Mouse (Mus musculus): ENCODE results near the gene Gm20661. TPM values are rescaled to one million over a fixed set of nuclear protein-coding genes. Genes with fewer than 3 reads are reported as not detected.

Gene Gm20661
- polyA plus RNA-seq, 1 experiment from 2014 or later = 0.16 TPM

- Histone ChIP-seq H3K36me3 (ENCODE audit: inconsistent target) (no peaks in the 10 kb centered on the region), H3K79me2 (ENCODE audit: inconsistent target) (no peaks in the 10 kb centered on the region), H3K4me3 (ENCODE audit: inconsistent target) (no peak overlapping the region), H3K27ac (no peak overlapping the region)
- 94% methylated on average over 6 of the region's 6 CpGs for whole genome bisulfite sequencing (ENCODE audit: missing documents)
Observed at GRCm38 (mm10) chr9:107959896-107960295, 23.0 kb upstream of the Gm20661 start.

DNA sequence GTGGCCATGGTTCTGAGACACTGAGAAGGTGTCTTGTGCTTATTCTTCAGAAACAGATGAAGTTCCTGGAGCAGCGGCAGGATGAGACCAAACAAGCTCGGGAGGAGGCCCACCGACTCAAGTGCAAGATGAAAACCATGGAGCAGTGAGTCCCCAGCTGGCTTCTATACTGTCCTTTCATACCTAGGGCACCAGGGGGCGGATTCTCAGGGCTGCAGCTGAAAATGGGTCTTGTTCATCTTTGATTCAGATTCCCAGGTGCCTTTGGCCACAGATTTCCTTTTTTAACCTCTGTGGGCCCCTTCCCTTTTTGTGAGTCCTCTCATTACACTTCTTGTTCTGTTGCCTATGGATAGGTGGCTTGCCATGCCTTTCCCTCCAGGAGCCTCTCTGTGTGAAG, 21.9 kb upstream of the Gm20661 start:
- WGBS (ENCODE audit: missing documents) = 53% methylated on average over 4 of the region's 4 CpGs
- no peaks in the 10 kb centered on the region for H3K79me2 ChIP-seq (ENCODE audit: inconsistent target)
- H3K27ac ChIP-seq = no peak overlapping the region
- no peaks in the 10 kb centered on the region for H3K36me3 ChIP-seq (ENCODE audit: inconsistent target)
- no peak overlapping the region for H3K4me3 ChIP-seq (ENCODE audit: inconsistent target)

DNA sequence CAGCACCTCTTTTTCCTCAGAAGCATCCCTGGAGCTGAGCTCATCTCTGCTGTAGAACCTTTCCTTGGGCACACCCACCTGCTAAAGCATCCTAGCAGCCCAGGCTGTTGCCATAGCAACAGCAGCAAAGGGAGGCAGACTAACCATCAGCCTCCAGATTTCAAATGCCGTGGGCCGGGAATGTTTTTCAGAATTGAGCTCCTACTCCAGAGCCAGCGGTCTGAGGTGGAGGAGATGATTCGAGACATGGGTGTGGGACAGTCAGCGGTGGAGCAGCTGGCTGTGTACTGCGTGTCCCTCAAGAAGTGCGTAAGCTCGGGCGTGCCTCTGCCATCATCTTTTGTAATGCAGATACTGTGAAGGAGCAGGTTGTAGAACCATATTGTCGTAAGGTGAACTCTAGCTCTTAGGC, 21.5 kb upstream of the Gm20661 start:
- 94% methylated on average over 10 of the region's 10 CpGs for WGBS (ENCODE audit: missing documents)
- Histone ChIP-seq H3K79me2 (ENCODE audit: inconsistent target) (no peaks in the 10 kb centered on the region), H3K36me3 (ENCODE audit: inconsistent target) (no peaks in the 10 kb centered on the region), H3K27ac (no peak overlapping the region), H3K4me3 (ENCODE audit: inconsistent target) (no peak overlapping the region)

DNA sequence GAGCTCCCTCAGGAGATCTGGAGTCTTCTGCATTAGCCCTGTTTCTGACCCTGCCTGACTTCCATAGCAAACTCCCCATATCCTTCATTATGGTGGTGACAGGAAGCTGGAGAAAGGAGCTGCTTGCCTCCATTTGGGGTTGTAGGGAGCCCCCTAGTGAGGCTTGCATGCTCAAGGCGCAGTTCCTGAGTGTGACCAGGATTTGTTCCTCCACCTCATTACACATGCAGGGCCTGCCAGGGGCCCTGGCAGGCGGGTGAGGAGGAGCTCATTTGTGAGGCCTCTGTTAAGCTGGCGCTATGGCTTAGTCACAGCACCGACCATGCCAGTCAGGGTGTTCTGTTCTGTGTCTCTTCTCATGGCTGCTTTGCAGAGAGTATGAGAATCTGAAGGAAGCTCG, 21.0 kb upstream of the Gm20661 start:
- Histone ChIP-seq H3K79me2 (ENCODE audit: inconsistent target) (no peaks in the 10 kb centered on the region), H3K4me3 (ENCODE audit: inconsistent target) (no peak overlapping the region), H3K27ac (no peak overlapping the region), H3K36me3 (ENCODE audit: inconsistent target) (no peaks in the 10 kb centered on the region)
- 72% methylated on average over 5 of the region's 5 CpGs for WGBS (ENCODE audit: missing documents)

GRCm38 (mm10) chr9:107962916-107963315, 19.9 kb upstream of the Gm20661 start:
- 88% methylated on average over 9 of the region's 9 CpGs for WGBS (ENCODE audit: missing documents)
- Histone ChIP-seq H3K36me3 (ENCODE audit: inconsistent target) (no peaks in the 10 kb centered on the region), H3K4me3 (ENCODE audit: inconsistent target) (no peak overlapping the region), H3K27ac (no peak overlapping the region), H3K79me2 (ENCODE audit: inconsistent target) (no peaks in the 10 kb centered on the region)

DNA sequence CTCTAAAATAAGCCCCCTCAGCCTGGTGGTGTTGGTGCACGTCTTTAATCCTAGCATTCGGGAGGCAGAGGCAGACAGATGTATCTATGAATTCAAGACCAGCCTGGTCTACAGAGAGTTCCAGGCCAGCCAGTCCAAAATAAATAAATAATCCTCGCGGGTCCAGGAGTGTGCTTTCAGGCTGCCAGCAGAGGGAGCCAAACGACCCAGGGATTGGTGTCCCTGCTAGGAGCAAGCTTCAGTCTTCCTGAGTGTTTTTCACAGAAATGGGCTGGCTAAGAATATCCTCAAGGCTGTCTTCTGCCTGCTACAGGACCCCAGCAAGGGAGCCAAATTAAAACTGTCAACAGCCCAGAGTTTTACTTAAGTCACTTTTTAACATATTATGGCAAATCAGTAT, 19.2 kb upstream of the Gm20661 start:
- no peak overlapping the region for H3K27ac ChIP-seq
- H3K79me2 ChIP-seq (ENCODE audit: inconsistent target) = no peaks in the 10 kb centered on the region
- no peak overlapping the region for H3K4me3 ChIP-seq (ENCODE audit: inconsistent target)
- WGBS (ENCODE audit: missing documents) = 11% methylated on average over 5 of the region's 5 CpGs
- H3K36me3 ChIP-seq (ENCODE audit: inconsistent target) = no peaks in the 10 kb centered on the region

GRCm38 (mm10) chr9:107964681-107965080, 18.2 kb upstream of the Gm20661 start:
- Histone ChIP-seq H3K36me3 (ENCODE audit: inconsistent target) (no peaks in the 10 kb centered on the region), H3K4me3 (ENCODE audit: inconsistent target) (no peak overlapping the region), H3K27ac (no peak overlapping the region)

DNA sequence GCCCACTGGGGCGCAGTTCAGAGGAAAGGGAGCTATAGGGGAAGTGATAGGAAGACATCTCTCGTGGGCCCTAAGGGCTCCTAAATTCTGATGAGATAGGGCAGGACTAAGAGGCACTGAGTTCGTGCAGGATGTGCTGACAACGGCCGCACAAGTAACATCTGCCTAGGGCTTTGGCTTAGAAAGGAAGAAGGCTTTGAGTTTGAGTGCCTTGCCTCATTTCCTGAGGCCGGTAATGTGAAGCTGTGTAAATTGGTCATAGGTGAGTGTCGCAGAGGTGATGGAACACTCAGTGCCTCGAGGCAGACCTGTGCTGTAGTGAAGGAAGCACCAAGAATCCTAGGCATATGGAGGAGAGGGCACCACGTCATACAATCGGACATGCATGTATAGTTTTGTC, 16.2 kb upstream of the Gm20661 start:
- Histone ChIP-seq H3K36me3 (ENCODE audit: inconsistent target) (no peaks in the 10 kb centered on the region), H3K27ac (no peak overlapping the region), H3K79me2 (ENCODE audit: inconsistent target) (no peaks in the 10 kb centered on the region), H3K4me3 (ENCODE audit: inconsistent target) (no peak overlapping the region)
- 65% methylated on average over 10 of the region's 10 CpGs for WGBS (ENCODE audit: missing documents)

More at GRCm38 (mm10) chr9:107964681-107965080, 18.2 kb upstream of the Gm20661 start:
- WGBS (ENCODE audit: missing documents) = 95% methylated on average over 9 of the region's 9 CpGs
- no peaks in the 10 kb centered on the region for H3K79me2 ChIP-seq (ENCODE audit: inconsistent target)

- H3K4me3 ChIP-seq (ENCODE audit: inconsistent target) = no peak overlapping the region
- H3K27ac ChIP-seq = no peak overlapping the region
- H3K36me3 ChIP-seq (ENCODE audit: inconsistent target) = no peaks in the 10 kb centered on the region
- WGBS (ENCODE audit: missing documents) = 94% methylated on average over 6 of the region's 6 CpGs
- no peaks in the 10 kb centered on the region for H3K79me2 ChIP-seq (ENCODE audit: inconsistent target)
Observed at GRCm38 (mm10) chr9:107967437-107967836, 15.4 kb upstream of the Gm20661 start.

DNA sequence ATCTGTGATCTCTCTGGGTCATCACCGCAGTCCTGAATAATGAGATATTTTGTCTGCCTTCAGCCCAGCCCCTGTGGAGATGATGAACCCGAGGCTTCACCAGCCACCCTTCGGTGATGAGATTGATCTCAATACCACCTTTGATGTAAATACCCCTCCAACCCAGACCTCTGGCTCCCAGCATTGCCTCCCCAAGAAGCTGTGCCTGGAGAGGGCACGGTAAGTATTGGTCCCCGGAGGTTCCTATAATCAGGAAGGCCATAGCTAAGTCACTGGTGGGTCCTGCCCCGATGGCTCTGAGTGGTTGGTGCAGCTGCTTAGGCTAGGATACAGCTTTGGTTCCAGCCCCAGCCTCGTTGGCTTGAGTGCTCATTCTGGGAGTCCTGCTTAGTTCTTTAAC, 14.3 kb upstream of the Gm20661 start:
- H3K27ac ChIP-seq = no peak overlapping the region
- H3K4me3 ChIP-seq (ENCODE audit: inconsistent target) = no peak overlapping the region
- H3K79me2 ChIP-seq (ENCODE audit: inconsistent target) = no peaks in the 10 kb centered on the region
- 89% methylated on average over 7 of the region's 7 CpGs for WGBS (ENCODE audit: missing documents)
- H3K36me3 ChIP-seq (ENCODE audit: inconsistent target) = no peaks in the 10 kb centered on the region

DNA sequence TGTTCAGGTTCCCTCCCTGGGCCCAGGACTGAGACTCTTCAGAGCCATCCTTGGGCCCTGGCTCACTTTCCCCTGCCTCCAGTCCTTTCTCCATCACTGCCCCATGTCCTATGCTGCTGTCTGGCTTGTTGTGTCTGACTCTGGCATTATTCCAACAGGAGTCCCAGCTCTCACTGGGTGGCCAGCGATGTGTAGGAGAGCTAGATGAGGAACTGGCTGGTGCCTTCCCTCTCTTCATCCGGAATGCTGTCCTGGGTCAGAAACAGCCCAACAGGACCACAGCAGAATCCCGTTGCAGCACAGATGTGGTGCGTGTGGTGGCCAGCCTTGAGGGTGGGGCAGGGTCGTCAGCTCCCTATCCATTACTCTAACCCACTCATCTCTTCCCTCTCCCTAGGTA, 12.5 kb upstream of the Gm20661 start:
- Histone ChIP-seq H3K4me3 (ENCODE audit: inconsistent target) (no peak overlapping the region), H3K27ac (no peak overlapping the region), H3K79me2 (ENCODE audit: inconsistent target) (no peaks in the 10 kb centered on the region), H3K36me3 (ENCODE audit: inconsistent target) (no peaks in the 10 kb centered on the region)
- WGBS (ENCODE audit: missing documents) = 85% methylated on average over 5 of the region's 5 CpGs

DNA sequence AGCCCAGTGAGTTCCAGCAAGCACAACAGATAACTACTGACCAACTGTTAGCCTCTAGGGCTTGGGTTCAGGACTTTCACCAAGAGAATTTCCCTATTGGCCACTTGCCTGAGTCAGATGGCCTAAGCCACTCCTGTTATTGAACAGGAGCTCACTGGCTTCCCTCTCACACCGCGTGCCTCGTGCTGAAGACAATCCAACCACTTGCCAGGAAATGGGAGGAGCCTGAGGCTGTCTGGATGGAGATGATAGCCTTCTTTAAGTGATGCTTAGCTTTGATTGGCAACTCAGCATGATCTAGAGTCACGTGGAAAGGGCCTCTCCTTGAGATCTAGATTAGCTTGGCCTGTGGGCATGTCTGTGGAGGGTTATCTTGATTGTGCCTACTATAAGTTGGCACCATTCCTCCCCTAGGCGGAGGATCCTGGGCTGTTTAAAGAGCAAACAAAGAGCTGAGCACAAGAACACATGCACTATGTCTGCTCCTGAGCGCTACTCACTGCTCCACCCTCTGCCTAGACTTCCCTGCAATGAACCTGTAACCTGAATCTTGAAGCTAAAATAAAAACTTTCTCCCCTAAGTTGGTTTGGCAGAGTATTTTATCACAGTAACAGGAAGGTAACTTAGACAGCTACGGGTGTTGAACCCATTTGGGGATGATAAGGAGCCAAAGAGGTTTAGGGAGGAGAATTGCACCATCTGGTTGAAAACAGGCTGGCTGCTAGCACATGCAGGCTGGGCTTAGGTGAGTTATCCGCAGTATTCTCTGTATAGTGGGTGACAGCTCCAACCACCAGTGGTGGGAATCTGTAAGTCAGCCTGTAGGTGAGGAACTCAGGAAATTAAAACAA, 10.9 kb upstream of the Gm20661 start:
- Histone ChIP-seq H3K36me3 (ENCODE audit: inconsistent target) (peaks cover 3% of the 10 kb centered on the region; the same call in 1 of the 2 replicates), H3K27ac (no peak overlapping the region), H3K79me2 (ENCODE audit: inconsistent target) (peaks cover 16% of the 10 kb centered on the region), H3K4me3 (ENCODE audit: inconsistent target) (no peak overlapping the region)
- WGBS (ENCODE audit: missing documents) = 63% methylated on average over 8 of the region's 8 CpGs

- H3K4me3 ChIP-seq (ENCODE audit: inconsistent target) = peak overlapping the region; percentile 88; the same call in 1 of the 2 replicates
- H3K36me3 ChIP-seq (ENCODE audit: inconsistent target) = peaks cover 30% of the 10 kb centered on the region
- peaks cover 43% of the 10 kb centered on the region for H3K79me2 ChIP-seq (ENCODE audit: inconsistent target)
- H3K27ac ChIP-seq = peak overlapping the region; percentile 91
- 59% methylated on average over 10 of the region's 10 CpGs for WGBS (ENCODE audit: missing documents)
Observed at GRCm38 (mm10) chr9:107974491-107975171, 8.2 kb upstream of the Gm20661 start.

GRCm38 (mm10) chr9:107975399-107976386, 7.2 kb upstream of the Gm20661 start, which contains the start of gene Uba7:
Gene Uba7, plus strand, starts transcription at chr9:107975505.
- Histone ChIP-seq H3K79me2 (ENCODE audit: inconsistent target) (peaks cover 48% of the 10 kb centered on the region), H3K4me3 (ENCODE audit: inconsistent target) (peak within 1 kb of the TSS; percentile 88), H3K36me3 (ENCODE audit: inconsistent target) (peaks cover 41% of the 10 kb centered on the region), H3K27ac (peak within 1 kb of the TSS; percentile 91)
- WGBS (ENCODE audit: missing documents) = 15% methylated on average over 12 of the region's 12 CpGs
